Mouse (Mus musculus) left cerebral cortex, adult 8-10 months (tissue): ENCODE data around the gene Cemip. TPM values are rescaled to one million over a fixed set of nuclear protein-coding genes. Genes with fewer than 3 reads are reported as not detected.
"Not testable (repeated sequence)": the region's sequence is repeated elsewhere in the genome, so short reads cannot be mapped to it uniquely, and the experiment has no call there.

Experiments used
- DNase-seq, 2 experiments: peaks; one replicate each; pipeline ENCODE4 v3.0.0; 2022; ENCODE audit warnings: low spot score in 2 of 2
- total RNA-seq, 4 experiments: library from RNA; stranded (reverse); gene quantifications; 2 replicates each; pipeline ENCODE4 v1.2.4; 2022

Cemip gene
- total RNA-seq, 4 experiments from 2014 or later: 10.5 to 12.3 (median 11.4) TPM

GRCm38 (mm10) chr7:83896077-83896740 is 190.1 kb downstream of the Cemip start:
- DNase-seq: no peak

GRCm38 (mm10) chr7:83894348-83894747 is 192.0 kb downstream of the Cemip start:
- no peak for DNase-seq

DNA sequence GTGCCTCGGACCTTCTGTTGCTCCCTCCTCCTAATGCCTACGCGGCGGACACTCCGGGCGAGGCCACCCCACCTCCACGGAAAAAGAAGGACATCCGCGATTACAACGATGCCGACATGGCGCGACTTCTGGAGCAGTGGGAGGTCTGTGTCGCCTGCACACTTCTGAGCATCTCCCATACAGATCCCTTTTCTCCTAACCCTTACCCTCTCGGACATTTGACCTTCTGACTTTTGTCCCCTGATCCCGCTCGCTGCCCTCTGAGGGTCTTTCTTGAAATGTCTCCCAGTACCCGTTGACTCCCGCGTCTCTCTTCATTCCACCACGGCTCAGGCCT is 194.0 kb downstream of the Cemip start:
- DNase-seq: no peak

DNA sequence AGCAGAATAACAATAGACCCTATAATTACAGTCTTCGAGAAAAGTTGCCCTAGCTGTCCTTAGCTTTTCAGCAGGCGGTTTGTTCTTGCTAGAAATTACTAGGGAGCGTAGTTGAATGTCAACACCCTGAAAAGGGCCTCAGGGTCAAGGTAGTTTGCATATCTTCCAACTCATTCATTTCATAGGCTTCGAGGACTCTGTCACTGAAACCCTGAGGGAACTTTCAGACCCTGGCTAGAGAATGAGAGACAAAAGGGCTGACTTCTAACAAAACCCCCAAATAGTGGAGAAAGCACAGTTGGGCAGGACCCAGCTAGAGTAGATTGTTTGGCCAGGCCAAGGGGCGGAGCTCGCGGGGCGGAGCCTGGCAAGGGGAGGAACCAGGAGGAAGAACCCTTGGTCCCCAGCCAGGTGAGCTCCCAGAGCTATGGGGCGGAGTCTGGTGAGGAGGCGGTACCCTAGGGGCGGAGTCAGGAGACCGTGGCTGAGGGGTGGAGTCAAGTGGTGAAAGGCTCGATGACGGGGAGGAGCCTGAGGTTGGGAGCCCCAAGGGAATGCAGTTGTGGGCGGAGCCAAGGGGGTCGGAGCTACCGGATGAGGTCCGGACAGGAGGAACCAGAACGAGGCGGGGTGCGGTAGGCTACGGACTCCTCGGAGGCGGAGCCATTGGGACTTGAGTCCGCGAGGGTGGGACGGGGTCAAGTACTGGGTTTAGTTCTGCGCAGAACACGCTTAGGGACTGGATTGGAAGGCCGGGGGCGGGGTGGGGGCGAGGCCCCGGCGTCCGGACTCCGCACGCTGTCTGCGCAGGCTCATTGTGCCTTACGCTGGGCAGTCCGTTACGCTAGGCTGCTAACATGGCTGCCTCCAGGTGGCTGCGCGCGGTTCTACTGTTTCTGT is 194.6 kb downstream of the Cemip start:
- DNase-seq: peak; percentile 94 to 98

DNA sequence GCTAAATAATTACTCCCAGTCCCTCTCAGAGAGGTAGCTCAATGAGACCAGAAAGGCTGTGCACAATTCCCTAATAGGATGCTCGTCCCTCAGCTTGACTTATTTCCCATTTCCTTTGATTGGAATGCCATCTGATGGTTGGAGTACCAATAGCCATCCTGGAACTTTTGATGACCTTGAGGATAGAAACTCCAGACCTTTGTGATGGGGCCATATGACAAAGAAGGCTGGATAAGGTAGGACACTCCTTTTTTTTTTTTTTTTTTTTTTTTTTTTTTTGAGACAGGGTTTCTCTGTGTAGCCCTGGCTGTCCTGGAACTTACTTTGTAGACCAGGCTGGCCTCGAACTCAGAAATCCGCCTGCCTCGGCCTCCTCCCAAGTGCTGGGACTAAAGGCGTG is 196.4 kb downstream of the Cemip start:
- not testable (repeated sequence) for DNase-seq

DNA sequence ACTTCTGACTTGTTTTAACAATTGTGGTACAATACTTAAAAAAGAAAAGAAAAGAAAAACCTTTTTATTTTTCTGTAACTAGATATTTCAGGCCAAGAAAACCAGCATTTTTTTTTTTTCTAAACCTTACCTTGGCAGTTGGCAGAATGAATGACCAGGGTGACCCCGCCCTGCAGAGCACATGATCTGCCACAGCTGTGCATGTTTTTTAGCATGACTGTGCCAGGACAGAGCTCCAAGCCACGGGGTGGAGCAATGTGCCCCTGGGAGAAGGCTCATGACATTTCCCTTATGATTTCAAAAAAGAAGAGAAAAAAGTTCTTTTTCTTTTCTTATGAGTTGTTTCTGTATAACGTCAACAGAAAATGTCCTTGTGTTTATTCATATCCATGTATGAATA is 196.9 kb downstream of the Cemip start:
- no peak for DNase-seq

DNA sequence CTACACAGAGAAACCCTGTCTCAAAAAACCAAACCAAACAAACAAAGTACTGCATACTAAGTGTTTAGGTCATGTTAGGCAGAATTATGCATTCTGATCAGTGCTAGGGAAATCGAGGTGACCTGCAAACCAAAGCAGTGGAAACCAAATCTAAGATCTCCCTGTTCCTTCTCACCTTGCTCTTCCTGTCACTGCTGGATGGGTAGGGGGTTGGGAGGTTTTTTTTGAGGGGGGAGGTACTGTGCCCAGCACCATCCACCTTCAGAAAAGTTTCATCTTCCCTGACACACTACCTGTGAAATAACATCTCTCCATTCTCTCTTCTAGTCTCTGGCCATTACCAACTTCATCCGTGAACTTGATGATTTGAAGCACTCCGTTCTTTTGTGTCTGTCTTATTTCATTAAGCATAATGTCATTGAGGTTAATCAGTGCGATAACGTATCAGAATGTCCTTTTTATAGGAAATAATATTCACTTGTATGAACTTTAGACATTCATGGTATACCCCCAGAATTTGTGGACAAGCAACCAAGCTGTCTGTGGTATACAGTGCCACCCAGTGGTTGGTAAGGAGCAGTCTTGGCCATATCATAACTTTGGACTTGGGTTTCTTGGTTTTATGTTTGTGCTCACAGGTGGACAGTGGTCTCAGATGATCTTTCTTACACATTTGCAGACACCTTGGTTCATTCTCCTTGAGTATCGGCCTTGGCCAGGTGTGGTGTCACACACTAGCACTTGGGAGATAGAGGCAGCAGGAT is 199.8 kb downstream of the Cemip start:
- DNase-seq: no peak

DNA sequence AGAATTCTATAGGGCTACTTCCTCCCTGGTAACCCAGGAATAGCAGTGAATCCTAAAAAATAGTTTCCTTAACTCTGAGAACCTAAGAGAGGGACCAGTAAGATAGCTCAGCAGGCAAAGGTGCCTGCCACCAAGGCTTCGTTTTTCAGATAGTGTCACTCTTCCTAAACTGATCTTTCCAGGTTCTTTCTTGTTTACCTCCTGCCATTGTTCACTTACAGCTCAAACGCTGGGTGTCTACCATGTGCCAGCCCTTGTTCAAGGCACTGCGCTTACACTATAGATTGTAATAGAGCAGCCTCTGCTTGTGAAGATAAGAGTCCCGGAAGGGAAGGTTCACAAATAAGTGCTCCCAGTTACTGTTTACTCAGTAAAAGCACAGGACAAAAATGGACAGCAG is 200.5 kb downstream of the Cemip start:
- DNase-seq: no peak

DNA sequence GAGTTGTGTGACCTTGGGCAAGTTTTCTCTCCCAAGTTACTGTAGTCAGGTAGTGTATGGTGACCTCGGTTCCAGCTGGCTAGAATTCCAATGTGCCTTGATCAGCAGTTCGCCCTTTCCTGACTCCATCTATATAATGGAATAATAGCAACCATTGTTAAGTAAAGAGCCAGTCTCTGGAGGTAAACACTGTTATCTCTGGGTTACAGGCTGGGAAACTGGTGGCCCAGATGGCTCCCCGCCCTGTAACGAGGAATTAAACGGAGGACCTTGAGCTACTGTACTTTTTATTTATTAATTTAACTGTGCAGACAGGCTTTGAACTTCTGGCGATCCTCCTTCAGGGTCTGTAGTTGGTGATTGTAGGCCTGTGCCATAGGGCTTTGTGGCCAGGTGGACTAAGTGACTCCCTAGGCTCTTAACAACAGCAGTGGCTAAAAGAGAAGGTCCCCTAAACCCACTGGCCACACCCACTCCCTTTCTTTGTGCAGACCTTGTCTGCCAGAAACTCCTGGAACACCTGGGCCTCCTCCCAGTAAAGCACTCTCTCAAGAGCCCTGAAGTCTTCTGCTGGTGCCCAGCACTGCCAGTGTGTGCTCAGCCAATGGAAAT is 201.3 kb downstream of the Cemip start:
- DNase-seq: peak in 1 of 2 experiments; percentile 18

GRCm38 (mm10) chr7:83884021-83884658 is 202.2 kb downstream of the Cemip start, which contains the start of the genes Tlnrd1 and Mesd:
Gene Tlnrd1, minus strand, starts transcription at chr7:83884305.
Gene Mesd, plus strand, starts transcription at chr7:83884466.
- peak; percentile 87 to 91 for DNase-seq

DNA sequence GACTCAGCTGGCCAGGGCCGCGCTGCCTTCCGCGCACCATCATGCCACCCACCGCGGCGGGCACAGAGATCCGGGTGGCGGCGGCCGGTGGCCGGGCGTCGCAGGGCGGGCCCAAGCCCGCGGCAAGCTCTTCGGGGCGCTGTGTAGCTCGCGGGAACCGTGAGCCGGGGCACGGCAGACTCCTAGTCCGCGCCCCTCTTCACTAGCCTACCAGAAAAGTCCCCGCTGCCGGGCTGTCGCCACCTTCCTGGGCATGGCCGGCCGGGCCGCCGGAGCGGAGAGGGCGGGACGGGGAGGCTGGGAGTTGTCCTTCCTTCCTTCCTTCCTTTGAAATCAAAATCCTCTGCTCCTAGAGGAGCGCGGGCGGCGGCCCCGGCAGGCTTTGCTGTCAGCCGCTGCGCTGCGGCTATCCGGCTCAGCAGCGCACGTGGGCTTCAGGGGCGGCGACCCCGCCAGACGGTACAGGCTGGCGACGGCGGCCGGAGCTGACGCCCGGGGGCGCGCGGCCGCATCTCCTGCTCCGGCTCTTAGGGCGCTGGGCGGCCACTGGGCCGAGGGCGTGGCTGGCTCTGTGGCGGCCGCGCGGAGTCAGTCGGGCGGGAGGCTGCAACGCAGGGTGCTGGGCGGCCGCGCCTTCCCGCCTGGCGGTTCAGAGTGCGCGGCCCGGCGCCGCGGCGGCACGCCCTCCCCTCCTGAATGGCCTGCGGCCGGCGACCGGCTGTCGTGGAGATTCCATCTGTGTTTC is 202.9 kb downstream of the Cemip start:
- DNase-seq: peak; percentile 44 to 60

Other genes starting within 250 kb of the Cemip start
- gene Tlnrd1, start 202.2 kb downstream of the Cemip start, total RNA-seq: 10 to 100 TPM; 22.3 to 26.4 (median 24.2) TPM
- gene Mesd, start 202.0 kb downstream of the Cemip start, total RNA-seq: 10 to 100 TPM; 61.7 to 70.5 (median 69.1) TPM
- gene Abhd17c, start 65.4 kb upstream of the Cemip start, total RNA-seq: 10 to 100 TPM; 31.1 to 34.7 (median 32.1) TPM